Comparison of ENCODE assay signal across 26 mouse cellular contexts in the genomic region with DNA sequence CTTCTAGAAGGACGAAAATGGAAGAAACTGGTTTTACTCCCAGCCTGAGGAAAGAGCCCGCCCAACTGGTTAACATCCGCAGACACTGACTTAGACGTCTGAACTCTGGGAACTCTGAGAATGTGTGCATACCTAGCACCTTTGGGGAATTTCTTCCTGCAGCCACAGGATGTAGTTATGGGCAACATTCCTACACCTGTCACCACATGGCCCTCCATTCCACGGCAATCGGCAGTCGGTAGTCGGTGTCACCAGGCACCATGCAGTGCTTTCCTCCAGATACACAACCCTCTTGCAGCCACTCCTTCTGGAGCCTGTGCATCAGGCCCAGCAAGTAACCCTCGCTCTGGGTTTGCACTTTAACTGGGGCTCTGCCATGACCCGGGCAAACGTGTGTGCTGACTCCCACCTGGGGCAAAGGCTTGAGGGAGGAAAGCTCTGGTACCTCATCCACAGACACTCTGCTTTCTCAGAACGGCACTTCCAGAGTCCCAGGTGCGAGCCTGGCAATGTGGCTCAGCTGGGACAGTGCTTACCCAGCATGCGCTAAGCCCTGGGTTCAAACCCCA. TPM values are rescaled to one million over a fixed set of nuclear protein-coding genes. Genes with fewer than 3 reads are reported as not detected.
DNase-seq lines count a peak whose midpoint lies in the region; ATAC-seq and TF ChIP-seq lines count a peak whose summit lies in the region.
"Had no signal": no experiment of that assay in that cellular context is flagged by ENCODE, and none has a peak within 500 bp of the region (broad histone marks: within the 10 kb centered on the region; RNA-seq: fewer than 3 reads in every experiment).

No protein-coding gene starts in this region.

- no peaks in the 10 kb centered on the region; the same call in 1 of the 2 replicates for H3K27me3 ChIP-seq in G1E (ENCODE audit: insufficient read depth, low read length)
- no peaks in the 10 kb centered on the region for H3K27me3 ChIP-seq in intestine, embryonic 15.5 days (replicated peaks)
- no peaks in the 10 kb centered on the region for H3K27me3 ChIP-seq in limb, embryonic 15.5 days
- H3K27me3 ChIP-seq: forebrain, embryonic 15.5 days; heart, embryonic 12.5 days; neural tube, embryonic 15.5 days had no signal

- H3K9me3 ChIP-seq in G1E (replicated peaks), result peaks cover 89% of the 10 kb centered on the region
- H3K9me3 ChIP-seq in intestine, embryonic 15.5 days, result no peaks in the 10 kb centered on the region
- H3K9me3 ChIP-seq in limb, embryonic 15.5 days, result no peaks in the 10 kb centered on the region
- H3K9me3 ChIP-seq: embryonic facial prominence, embryonic 10.5 days; forebrain, embryonic 15.5 days; heart, embryonic 12.5 days; hindbrain, embryonic 10.5 days; midbrain, embryonic 10.5 days; neural tube, embryonic 15.5 days had no signal

- H3K27ac ChIP-seq in intestine, embryonic 15.5 days, result 0 out of 2 replicates have a peak overlapping the region, but pooled peaks have one; percentile 59
- peak overlapping the region; percentile 27; the same call in 1 of the 2 replicates for H3K27ac ChIP-seq in limb, embryonic 15.5 days
- H3K27ac ChIP-seq: embryonic facial prominence, embryonic 10.5 days; forebrain, embryonic 15.5 days; hindbrain, embryonic 10.5 days; left cerebral cortex, adult 2 months; macrophage; midbrain, embryonic 10.5 days; neural tube, embryonic 15.5 days had no signal

- no peaks in the 10 kb centered on the region for H3K36me3 ChIP-seq in G1E (replicated peaks)
- 0 out of 2 replicates have a peak, but pooled peaks cover 6% of the 10 kb centered on the region for H3K36me3 ChIP-seq in intestine, embryonic 15.5 days
- H3K36me3 ChIP-seq in limb, embryonic 15.5 days, result no peaks in the 10 kb centered on the region
- H3K36me3 ChIP-seq: embryonic facial prominence, embryonic 10.5 days; forebrain, embryonic 15.5 days; heart, embryonic 12.5 days; hindbrain, embryonic 10.5 days; midbrain, embryonic 10.5 days; neural tube, embryonic 15.5 days had no signal

- TF ChIP-seq CTCF in G1E (IDR thresholded peaks at IDR 0.05; ENCODE audit: low read depth, low read length), result no peak

- 0 out of 2 replicates have a peak overlapping the region, but pooled peaks have one; percentile 5 for H3K9ac ChIP-seq in intestine, embryonic 15.5 days
- H3K9ac ChIP-seq in limb, embryonic 15.5 days, result no peak overlapping the region
- H3K9ac ChIP-seq: forebrain, embryonic 15.5 days; liver, postnatal 0 days; neural tube, embryonic 15.5 days had no signal

- no peaks in the 10 kb centered on the region for H3K4me1 ChIP-seq in G1E (ENCODE audit: insufficient read depth, low read depth, low read length)
- H3K4me1 ChIP-seq in intestine, embryonic 15.5 days (replicated peaks), result peaks cover 35% of the 10 kb centered on the region
- H3K4me1 ChIP-seq in limb, embryonic 15.5 days, result peaks cover 32% of the 10 kb centered on the region
- H3K4me1 ChIP-seq: forebrain, embryonic 15.5 days; neural tube, embryonic 15.5 days had no signal

- H3K4me2 ChIP-seq in intestine, embryonic 15.5 days (replicated peaks), result peak overlapping the region; percentile 40; the same call in 1 of the 2 replicates
- H3K4me2 ChIP-seq in limb, embryonic 15.5 days, result no peak overlapping the region
- H3K4me2 ChIP-seq: forebrain, embryonic 15.5 days; heart, embryonic 12.5 days; liver, embryonic 11.5 days; neural tube, embryonic 15.5 days had no signal

- DNase-seq in kidney, adult 18-20 months, result peak; percentile 37
- no peak for DNase-seq in kidney, postnatal 14 days
- DNase-seq in G1E (ENCODE audit: low spot score), result no peak
- DNase-seq in adrenal gland, postnatal 10 days, result no peak
- DNase-seq in right cerebral cortex, postnatal 25 days, result no peak
- DNase-seq: adrenal gland, postnatal 14 days; cerebellum, adult 9-10 months; gastrocnemius, postnatal 10 days; heart, postnatal 10 days; liver, postnatal 0 days; right cerebral cortex, adult 18-20 months had no signal

- 80% methylated on average over 14 of the region's 14 CpGs for WGBS in intestine, embryonic 15.5 days
- 54% methylated on average over 14 of the region's 14 CpGs for WGBS in limb, embryonic 15.5 days

- 0 out of 2 replicates have a peak overlapping the region, but pooled peaks have one; percentile 9 for H3K4me3 ChIP-seq in G1E (ENCODE audit: low read depth, low read length)
- H3K4me3 ChIP-seq in intestine, embryonic 15.5 days (replicated peaks), result peak overlapping the region; percentile 12; the same call in 1 of the 2 replicates
- no peak overlapping the region for H3K4me3 ChIP-seq in limb, embryonic 15.5 days
- H3K4me3 ChIP-seq: embryonic facial prominence, embryonic 10.5 days; forebrain, embryonic 15.5 days; heart, embryonic 12.5 days; hindbrain, embryonic 10.5 days; left cerebral cortex, adult 2 months; midbrain, embryonic 10.5 days; neural tube, embryonic 15.5 days had no signal

- no peak for ATAC-seq in G1E (ENCODE audit: extremely low read depth, insufficient number of reproducible peaks, low FRiP score, poor library complexity, severe bottlenecking)
- ATAC-seq in intestine, embryonic 15.5 days, result no peak
- ATAC-seq in limb, embryonic 15.5 days (ENCODE audit: insufficient number of reproducible peaks, low FRiP score, low TSS enrichment, low read depth), result no peak
- ATAC-seq: activated CD4-positive, CD25-positive, alpha-beta regulatory T cell, adult 4 months; forebrain, embryonic 15.5 days; hindbrain, embryonic 16.5 days; liver, postnatal 0 days; lung, postnatal 0 days had no signal

RNA-seq across cellular contexts. Expression of gene Fhad1, which starts 30.8 kb away (rescaled TPM):
- not detected in 2 replicates for total RNA-seq in G1E (2014; fragmentation: Nextera tagmentation)
- total RNA-seq in G1E (2017), result 0.11 TPM in 1 of 2 replicates, not detected in the other
- polyA plus RNA-seq in G1E (2012), result not detected in 2 replicates
- polyA plus RNA-seq in intestine, embryonic 15.5 days (2015; fragmentation: Nextera tagmentation; extraction: Ambion mirVana), result 1.4 and 2.3 TPM in 2 replicates
- 3.9 and 5.5 TPM in 2 replicates for polyA plus RNA-seq in limb, embryonic 15.5 days (2015; fragmentation: Nextera tagmentation; extraction: Ambion mirVana)
- under 1 TPM; 0.45 to 0.79 TPM for total RNA-seq in adrenal gland, postnatal 10 days (2021)
- total RNA-seq: granulocyte monocyte progenitor cell, adult 5-6 weeks had no signal

RNA-seq across cellular contexts. Expression of gene Tmem51, which starts 38.4 kb away (rescaled TPM):
- total RNA-seq in G1E (2014; fragmentation: Nextera tagmentation), result not detected in 2 replicates
- total RNA-seq in G1E (2017), result 0.05 TPM in 1 of 2 replicates, not detected in the other
- polyA plus RNA-seq in G1E (2012), result not detected in 2 replicates
- 103 and 109 TPM in 2 replicates for polyA plus RNA-seq in intestine, embryonic 15.5 days (2015; fragmentation: Nextera tagmentation; extraction: Ambion mirVana)
- 26.1 and 26.8 TPM in 2 replicates for polyA plus RNA-seq in limb, embryonic 15.5 days (2015; fragmentation: Nextera tagmentation; extraction: Ambion mirVana)
- total RNA-seq in adrenal gland, postnatal 10 days (2021), result 1 to 10 TPM; 4.8 to 5.9 TPM

Comparison
In these comparisons a context has a peak if more than half of its experiments do, and no peak if none do; other contexts are left out.
1. RNA of gene Tmem51, which starts 38.4 kb away (polyA plus RNA-seq): 103 to 109 TPM in intestine, embryonic 15.5 days and 26.1 to 26.8 TPM in limb, embryonic 15.5 days; not detected in G1E; every median in the first group is over 10 times any median in the second.